Mouse (Mus musculus): Measurements from ENCODE around the gene Dedd.
A peak's percentile ranks its signal among the peaks of the same experiment; 100 is the strongest.
"Not testable (repeated sequence)": the region's sequence is repeated elsewhere in the genome, so short reads cannot be mapped to it uniquely, and the experiment has no call there.

Gene Dedd

GRCm38 (mm10) chr1:171328839-171329432 lies at the start of gene Dedd:
Gene Dedd (plus strand): TSS chr1:171329145.
- DNase-seq (ENCODE audit: low spot score in 2 of 2), result peak; percentile 86 to 92

- DNase-seq (ENCODE audit: low spot score in 2 of 2), result no peak
Observed at GRCm38 (mm10) chr1:171279721-171280120, 49.2 kb upstream of the Dedd start.

GRCm38 (mm10) chr1:171280250-171280915 lies 48.6 kb upstream of the Dedd start:
- DNase-seq (ENCODE audit: low spot score in 2 of 2), result no peak

- DNase-seq (ENCODE audit: low spot score in 2 of 2), result peak; percentile 87 to 90
Observed at GRCm38 (mm10) chr1:171280916-171281527, 47.9 kb upstream of the Dedd start, which contains the start of gene Ppox. Gene Ppox (minus strand): TSS chr1:171281186.

GRCm38 (mm10) chr1:171281528-171281923 lies 47.4 kb upstream of the Dedd start:
- DNase-seq (ENCODE audit: low spot score in 2 of 2), result peak; percentile 66 to 81

GRCm38 (mm10) chr1:171282086-171282805 lies 46.7 kb upstream of the Dedd start:
- DNase-seq (ENCODE audit: low spot score in 2 of 2), result no peak

GRCm38 (mm10) chr1:171283188-171284160 lies 45.5 kb upstream of the Dedd start:
- no peak for DNase-seq (ENCODE audit: low spot score in 2 of 2)

- DNase-seq (ENCODE audit: low spot score in 2 of 2), result no peak
Observed at GRCm38 (mm10) chr1:171284491-171284890, 44.5 kb upstream of the Dedd start.

- no peak for DNase-seq (ENCODE audit: low spot score in 2 of 2)
Observed at GRCm38 (mm10) chr1:171285096-171285892, 43.7 kb upstream of the Dedd start.

GRCm38 (mm10) chr1:171286517-171286916 lies 42.4 kb upstream of the Dedd start:
- DNase-seq (ENCODE audit: low spot score in 2 of 2), result no peak

GRCm38 (mm10) chr1:171287136-171288081 lies 41.5 kb upstream of the Dedd start, which contains the start of gene Usp21:
Gene Usp21 (minus strand): TSS chr1:171287991.
- peak; percentile 90 for DNase-seq (ENCODE audit: low spot score in 2 of 2)

GRCm38 (mm10) chr1:171288328-171288727 lies 40.6 kb upstream of the Dedd start:
- DNase-seq (ENCODE audit: low spot score in 2 of 2), result no peak

GRCm38 (mm10) chr1:171293351-171293750 lies 35.6 kb upstream of the Dedd start:
- DNase-seq (ENCODE audit: low spot score in 2 of 2), result no peak

- DNase-seq (ENCODE audit: low spot score in 2 of 2), result no peak
Observed at GRCm38 (mm10) chr1:171293906-171294297, 35.0 kb upstream of the Dedd start.

GRCm38 (mm10) chr1:171294298-171295062 lies 34.5 kb upstream of the Dedd start, which contains the start of gene Ufc1:
Gene Ufc1 (minus strand): TSS chr1:171295024.
- DNase-seq (ENCODE audit: low spot score in 2 of 2), result peak; percentile 78

- no peak for DNase-seq (ENCODE audit: low spot score in 2 of 2)
Observed at GRCm38 (mm10) chr1:171295063-171295402, 33.9 kb upstream of the Dedd start.

- no peak for DNase-seq (ENCODE audit: low spot score in 2 of 2)
Observed at GRCm38 (mm10) chr1:171298226-171298625, 30.7 kb upstream of the Dedd start.

- DNase-seq (ENCODE audit: low spot score in 2 of 2), result not testable (repeated sequence)
Observed at GRCm38 (mm10) chr1:171306157-171306556, 22.8 kb upstream of the Dedd start.
